Mouse (Mus musculus): ENCODE results near the gene 1700020N15Rik.
"Not testable (repeated sequence)": the region's sequence is repeated elsewhere in the genome, so short reads cannot be mapped to it uniquely, and the experiment has no call there.

1700020N15Rik gene

DNA sequence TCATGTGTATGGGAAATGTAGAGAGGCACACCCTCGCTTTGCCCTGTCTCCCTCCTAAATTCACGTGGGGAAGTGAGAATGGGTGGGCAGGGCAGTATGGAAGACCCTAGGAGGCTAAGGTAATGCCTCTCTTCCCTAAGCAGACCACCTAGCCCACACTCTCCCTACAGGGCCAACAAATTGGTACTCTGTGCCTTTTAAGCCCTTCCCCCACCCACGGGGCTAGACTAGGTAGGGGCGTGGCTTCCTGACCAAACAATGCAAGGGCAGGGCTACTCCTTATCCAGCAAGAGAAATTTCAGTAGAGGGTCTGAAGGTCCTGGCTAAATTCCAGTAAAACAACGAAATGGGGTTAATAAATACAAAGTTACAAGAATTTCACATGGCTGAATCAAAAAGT is at the start of gene 1700020N15Rik:
1700020N15Rik (plus strand) TSS at position 301 of the 400 bp plus-strand sequence.
- not testable (repeated sequence) for DNase-seq

DNA sequence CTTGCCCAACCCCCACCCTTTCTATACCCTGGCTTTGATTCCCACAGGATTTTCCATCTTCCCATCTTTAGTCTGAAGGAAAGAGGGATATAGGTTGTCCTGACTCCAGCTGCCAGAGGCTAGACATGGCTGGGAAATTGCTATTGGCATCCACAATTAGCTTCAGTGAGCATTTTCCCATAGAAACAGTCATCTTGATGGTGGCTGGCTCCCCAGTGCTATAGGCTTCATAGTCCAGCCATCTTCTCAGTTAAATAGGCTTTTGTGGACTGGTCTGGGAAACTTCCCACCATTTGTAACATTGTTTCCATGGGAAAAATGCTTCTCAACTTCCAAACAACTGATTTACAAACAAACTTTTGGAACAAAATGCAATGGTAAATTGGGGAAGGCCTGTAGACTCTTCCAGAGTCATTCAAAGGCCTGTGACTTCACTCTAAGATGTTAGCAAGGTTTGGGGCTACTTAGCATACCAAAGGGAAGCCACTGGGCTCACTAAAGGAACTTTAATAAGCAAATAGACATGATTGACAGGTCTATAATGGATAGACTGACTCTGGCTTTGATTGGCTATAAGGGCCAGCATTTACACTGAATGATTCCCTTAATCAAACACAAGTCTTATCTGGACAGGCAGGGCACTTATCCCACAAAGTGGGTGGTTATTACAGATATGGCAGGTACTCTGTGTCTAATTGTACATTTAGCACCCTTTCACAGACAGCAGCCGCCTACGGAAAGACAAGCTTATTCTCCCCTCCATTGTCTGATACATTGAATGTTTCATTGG is 31.9 kb downstream of the 1700020N15Rik start:
- no peak for DNase-seq
